Mouse (Mus musculus) myocyte (in vitro differentiated cells): Measurements from ENCODE around the gene Mapk8ip2. TPM values are rescaled to one million over a fixed set of nuclear protein-coding genes. Genes with fewer than 3 reads are reported as not detected.

ENCODE experiments used
- H3K27me3 ChIP-seq: one replicate; pipeline ENCODE4 v1.6.1; 2011; ENCODE audit not compliant: control insufficient read depth, insufficient read depth, insufficient read length
- H3K36me3 ChIP-seq: one replicate; pipeline ENCODE4 v1.6.1; 2011; ENCODE audit not compliant: control insufficient read depth, insufficient read depth
- H3K4me2 ChIP-seq: one replicate; pipeline ENCODE4 v1.6.1; 2011; ENCODE audit warnings: low read depth, control low read depth
- H3K4me3 ChIP-seq: one replicate; pipeline ENCODE4 v1.5.1; 2011; ENCODE audit warnings: mild to moderate bottlenecking, control low read depth, moderate library complexity
- H3K79me2 ChIP-seq: one replicate; pipeline ENCODE4 v1.6.1; 2011; ENCODE audit not compliant: control insufficient read depth, insufficient read depth
- H3ac ChIP-seq: one replicate; pipeline ENCODE4 v1.6.1; 2011; ENCODE audit not compliant: control insufficient read depth, insufficient read length
- CEBPB ChIP-seq: IDR thresholded peaks from 2 replicates; pipeline ENCODE4 v1.6.1; 2011; ENCODE audit warnings: mild to moderate bottlenecking, moderate library complexity; ENCODE audit not compliant: poor library complexity, insufficient read depth, severe bottlenecking
- E2F4 ChIP-seq: IDR thresholded peaks from one replicate; pipeline ENCODE4 v1.6.1; 2011; ENCODE audit warnings: mild to moderate bottlenecking, control low read depth, moderate library complexity; ENCODE audit not compliant: insufficient read depth
- MAX ChIP-seq: IDR thresholded peaks from one replicate; pipeline ENCODE4 v1.6.1; 2011; ENCODE audit warnings: low read depth, mild to moderate bottlenecking, control low read depth
- MYOD1 ChIP-seq, 3 experiments: IDR thresholded peaks; one replicate each; pipeline ENCODE4 v1.6.1; 2011; ENCODE audit warnings: control low read depth in 2 of 3, low read depth in 2 of 3, mild to moderate bottlenecking in 2 of 3, moderate library complexity in 1 of 3; ENCODE audit not compliant: insufficient read length in 2 of 3, control insufficient read depth in 1 of 3
- MYOG ChIP-seq, 3 experiments: IDR thresholded peaks; one replicate each; pipeline ENCODE4 v1.6.1; 2011; ENCODE audit warnings: control low read depth in 2 of 3, low read depth in 2 of 3, mild to moderate bottlenecking in 2 of 3; ENCODE audit not compliant: insufficient read length in 2 of 3, control insufficient read depth in 1 of 3, insufficient read depth in 1 of 3
- POLR2A ChIP-seq: IDR thresholded peaks from one replicate; pipeline ENCODE4 v1.6.1; 2011; ENCODE audit warnings: low read depth, mild to moderate bottlenecking, control low read depth, moderate library complexity; ENCODE audit not compliant: insufficient read length
- POLR2AphosphoS2 ChIP-seq: IDR thresholded peaks from one replicate; pipeline ENCODE4 v1.6.1; 2011; ENCODE audit warnings: low read depth, control low read depth; ENCODE audit not compliant: insufficient read length
- REST ChIP-seq: IDR thresholded peaks from one replicate; pipeline ENCODE4 v1.6.1; 2011; ENCODE audit warnings: mild to moderate bottlenecking, control low read depth, moderate library complexity; ENCODE audit not compliant: insufficient read depth, insufficient read length
- SRF ChIP-seq: IDR thresholded peaks from one replicate; pipeline ENCODE4 v1.6.1; 2011; ENCODE audit warnings: low read depth; ENCODE audit not compliant: control insufficient read depth, insufficient read length
- TCF12 ChIP-seq: IDR thresholded peaks from one replicate; pipeline ENCODE4 v1.6.1; 2011; ENCODE audit warnings: mild to moderate bottlenecking, control low read depth; ENCODE audit not compliant: poor library complexity, insufficient read depth, severe bottlenecking
- TCF3 ChIP-seq: IDR thresholded peaks from one replicate; pipeline ENCODE4 v1.6.1; 2011; ENCODE audit warnings: low read depth, control low read depth; ENCODE audit not compliant: insufficient read length
- USF1 ChIP-seq: IDR thresholded peaks from one replicate; pipeline ENCODE4 v1.6.1; 2011; ENCODE audit warnings: low read depth, mild to moderate bottlenecking, control low read depth, moderate library complexity
- polyA plus RNA-seq: library from polyadenylated mRNA; unstranded; fragments of >200 nt; fragmentation: generic; extraction: Trizol; gene quantifications from one replicate; pipeline ENCODE4 v1.2.1, GENCODE M21; 2012; ENCODE audit warnings: missing spikeins

Gene Mapk8ip2
- polyA plus RNA-seq, 1 experiment = 0.01 TPM

GRCm38 (mm10) chr15:89463334-89464235, 9.9 kb downstream of the Mapk8ip2 start:
- Histone ChIP-seq H3ac (no peak overlapping the region), H3K79me2 (no peaks in the 10 kb centered on the region), H3K4me3 (no peak overlapping the region), H3K27me3 (peaks cover 42% of the 10 kb centered on the region), H3K4me2 (no peak overlapping the region), H3K36me3 (no peaks in the 10 kb centered on the region)
- TF ChIP-seq E2F4 = no peak
- TF ChIP-seq USF1 = no peak
- TF ChIP-seq REST = no peak
- TF ChIP-seq MYOD1 (IDR thresholded peaks at IDR 0.05; ENCODE audit: control insufficient read depth in 1 of 3, insufficient read length in 2 of 3, low read depth in 2 of 3) = no peak
- no peak for TF ChIP-seq MAX
- TF ChIP-seq CEBPB = no peak
- TF ChIP-seq SRF = no peak
- no peak for TF ChIP-seq POLR2AphosphoS2
- no peak for TF ChIP-seq TCF12
- TF ChIP-seq MYOG (IDR thresholded peaks at IDR 0.05; ENCODE audit: control insufficient read depth in 1 of 3, insufficient read depth in 1 of 3, insufficient read length in 2 of 3, low read depth in 2 of 3) = no peak
- TF ChIP-seq POLR2A = no peak
- no peak for TF ChIP-seq TCF3

DNA sequence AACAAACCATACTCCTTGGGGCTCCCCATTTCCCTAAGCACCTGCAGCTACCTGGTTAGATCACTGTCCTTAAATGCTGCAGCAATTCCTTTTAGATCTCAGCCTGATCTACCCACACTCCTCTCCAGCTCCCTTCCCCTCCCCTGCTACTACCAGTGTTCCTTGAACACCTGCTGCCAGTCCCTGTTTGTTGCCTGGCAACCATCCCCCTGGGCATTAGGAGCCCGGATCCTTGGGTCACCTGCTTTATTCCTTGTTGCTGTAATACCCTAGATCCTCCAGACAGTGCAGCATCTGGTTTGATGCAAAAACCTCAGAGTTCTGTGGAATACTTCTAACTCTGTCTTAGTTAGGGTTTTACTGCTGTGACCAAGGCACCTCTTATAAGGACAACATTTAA, 11.3 kb downstream of the Mapk8ip2 start:
- no peak overlapping the region for H3K4me2 ChIP-seq
- TF ChIP-seq USF1 = no peak
- peaks cover 31% of the 10 kb centered on the region for H3K27me3 ChIP-seq
- no peaks in the 10 kb centered on the region for H3K36me3 ChIP-seq
- no peak overlapping the region for H3ac ChIP-seq
- H3K4me3 ChIP-seq = no peak overlapping the region
- H3K79me2 ChIP-seq = no peaks in the 10 kb centered on the region

DNA sequence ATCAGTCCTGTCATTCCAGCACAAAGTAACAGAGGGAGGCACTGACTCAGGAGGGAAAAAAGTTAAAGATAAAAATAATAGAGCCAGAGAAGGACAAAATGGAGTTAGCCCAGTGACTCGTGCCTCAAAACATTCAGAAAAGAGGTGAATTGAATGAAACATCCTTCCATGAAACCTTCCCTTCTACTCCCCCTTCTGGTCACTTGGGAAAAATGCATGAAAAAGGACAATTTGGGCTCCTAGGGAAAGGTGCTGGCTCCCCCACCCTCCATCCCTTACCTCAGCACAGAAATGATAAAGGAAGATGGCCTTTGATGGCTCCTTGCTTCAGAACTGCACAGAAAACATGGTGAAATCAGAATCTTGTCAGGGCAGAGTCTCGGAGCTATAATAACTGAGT, 14.9 kb downstream of the Mapk8ip2 start:
- H3K27me3 ChIP-seq = peaks cover 6% of the 10 kb centered on the region
- H3K79me2 ChIP-seq = no peaks in the 10 kb centered on the region
- no peak overlapping the region for H3K4me3 ChIP-seq
- no peak for TF ChIP-seq CEBPB
- TF ChIP-seq MYOG (IDR thresholded peaks at IDR 0.05; ENCODE audit: control insufficient read depth in 1 of 3, insufficient read depth in 1 of 3, insufficient read length in 2 of 3, low read depth in 2 of 3) = no peak
- no peak for TF ChIP-seq TCF3
- no peak for TF ChIP-seq E2F4
- no peak for TF ChIP-seq POLR2AphosphoS2
- TF ChIP-seq SRF = no peak
- no peak for TF ChIP-seq REST
- TF ChIP-seq MYOD1 (IDR thresholded peaks at IDR 0.05; ENCODE audit: control insufficient read depth in 1 of 3, insufficient read length in 2 of 3, low read depth in 2 of 3) = no peak
- no peak for TF ChIP-seq POLR2A
- TF ChIP-seq USF1 = no peak
- H3ac ChIP-seq = no peak overlapping the region
- H3K36me3 ChIP-seq = no peaks in the 10 kb centered on the region
- no peak overlapping the region for H3K4me2 ChIP-seq

- no peak overlapping the region for H3K4me2 ChIP-seq
- no peaks in the 10 kb centered on the region for H3K36me3 ChIP-seq
- no peak overlapping the region for H3K4me3 ChIP-seq
- no peak overlapping the region for H3ac ChIP-seq
- TF ChIP-seq TCF12 = no peak
- TF ChIP-seq MYOG (IDR thresholded peaks at IDR 0.05; ENCODE audit: control insufficient read depth in 1 of 3, insufficient read depth in 1 of 3, insufficient read length in 2 of 3, low read depth in 2 of 3) = no peak
- no peak for TF ChIP-seq MAX
- H3K27me3 ChIP-seq = peaks cover 6% of the 10 kb centered on the region
- no peaks in the 10 kb centered on the region for H3K79me2 ChIP-seq
Observed at GRCm38 (mm10) chr15:89471476-89471875, 17.8 kb downstream of the Mapk8ip2 start.

DNA sequence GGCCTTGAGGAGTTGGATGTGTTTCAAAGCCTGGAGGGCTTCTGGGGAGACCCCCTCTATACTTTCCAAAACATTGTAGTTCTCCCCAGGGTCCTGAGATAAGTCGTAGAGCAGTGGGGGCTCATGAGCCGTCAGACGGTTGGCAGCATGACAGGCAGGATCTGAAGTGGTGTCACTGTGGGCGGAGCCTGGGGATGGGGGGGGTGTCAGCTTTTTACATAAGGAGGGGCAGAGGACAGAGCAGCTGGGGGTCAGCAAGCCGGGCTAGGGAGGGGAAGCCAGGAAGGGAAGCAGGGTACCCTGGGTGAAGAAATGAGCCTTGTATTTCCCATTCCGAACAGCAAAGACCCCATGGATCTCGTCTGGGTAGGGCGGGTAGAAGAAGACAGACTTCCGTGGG, 19.7 kb downstream of the Mapk8ip2 start:
- no peaks in the 10 kb centered on the region for H3K36me3 ChIP-seq

More for the DNA sequence above, 19.7 kb downstream of the Mapk8ip2 start:
- H3K27me3 ChIP-seq = no peaks in the 10 kb centered on the region
- H3K4me2 ChIP-seq = no peak overlapping the region
- H3K4me3 ChIP-seq = no peak overlapping the region
- H3ac ChIP-seq = no peak overlapping the region
- no peaks in the 10 kb centered on the region for H3K79me2 ChIP-seq
- TF ChIP-seq REST (no peak), TCF12 (no peak), MYOG (IDR thresholded peaks at IDR 0.05; ENCODE audit: control insufficient read depth in 1 of 3, insufficient read depth in 1 of 3, insufficient read length in 2 of 3, low read depth in 2 of 3) (no peak), USF1 (no peak), CEBPB (no peak), E2F4 (no peak), POLR2A (no peak), POLR2AphosphoS2 (no peak), MAX (no peak), SRF (no peak), MYOD1 (IDR thresholded peaks at IDR 0.05; ENCODE audit: control insufficient read depth in 1 of 3, insufficient read length in 2 of 3, low read depth in 2 of 3) (no peak), TCF3 (no peak)
